Mouse (Mus musculus): ENCODE measurements around the gene Gipc3. TPM values are rescaled to one million over a fixed set of nuclear protein-coding genes. Genes with fewer than 3 reads are reported as not detected.
A peak's percentile ranks its signal among the peaks of the same experiment; 100 is the strongest.

The Gipc3 gene
- polyA plus RNA-seq, 2 experiments, result 0.01 TPM; not detected in 1

DNA sequence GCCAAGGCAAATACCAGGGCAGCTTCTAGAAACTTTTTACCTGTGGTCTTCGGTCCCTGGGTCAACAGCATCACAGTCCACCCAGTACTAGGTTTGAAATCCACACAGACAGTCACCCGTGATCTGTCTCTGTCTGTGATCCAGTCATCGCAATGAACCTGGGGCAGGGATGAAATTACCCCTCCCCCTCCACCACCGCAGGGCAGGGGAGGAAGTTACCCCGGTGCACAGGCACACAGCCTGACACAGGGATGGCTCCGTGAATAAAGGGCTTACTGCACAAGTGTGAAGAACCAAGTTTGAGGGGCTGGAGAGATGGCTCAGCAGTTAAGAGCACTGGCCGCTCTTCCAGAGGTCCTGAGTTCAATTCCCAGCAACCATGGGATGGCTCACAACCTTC is 39.3 kb downstream of the Gipc3 start:
- Histone ChIP-seq H3K9ac (replicated peaks) (no peak overlapping the region), H3K36me3 (replicated peaks; ENCODE audit: control insufficient read depth, insufficient read depth, low read depth) (peaks cover 6% of the 10 kb centered on the region; the same call in 1 of the 2 replicates), H3K9me3 (ENCODE audit: control insufficient read depth, low read length) (no peaks in the 10 kb centered on the region), H3K4me3 (ENCODE audit: insufficient read depth in 1 of 2, low read depth in 2 of 2, low read length in 2 of 2) (no peak overlapping the region), H3K4me2 (ENCODE audit: low read depth) (peak overlapping the region; percentile 52; the same call in 1 of the 2 replicates), H3K27me3 (ENCODE audit: control insufficient read depth, insufficient read depth, low read length) (no peaks in the 10 kb centered on the region), H3K4me1 (replicated peaks; ENCODE audit: control insufficient read depth in 2 of 2, insufficient read depth in 2 of 2, low read length in 1 of 2) (peaks cover 19 to 40% of the 10 kb centered on the region in 2 experiments), H3K27ac (no peak overlapping the region)
- 32% methylated on average over 7 of the region's 7 CpGs for WGBS (ENCODE audit: insufficient replicate concordance)
- ATAC-seq (ENCODE audit: insufficient read depth) (no peak), DNase-seq (ENCODE audit: low read depth in 3 of 3, low spot score in 3 of 3) (no peak)
- TF ChIP-seq EP300 (IDR thresholded peaks at IDR 0.05; ENCODE audit: low read depth), result no peak
- TF ChIP-seq CTCF (IDR thresholded peaks at IDR 0.05; ENCODE audit: low read depth), result no peak

DNA sequence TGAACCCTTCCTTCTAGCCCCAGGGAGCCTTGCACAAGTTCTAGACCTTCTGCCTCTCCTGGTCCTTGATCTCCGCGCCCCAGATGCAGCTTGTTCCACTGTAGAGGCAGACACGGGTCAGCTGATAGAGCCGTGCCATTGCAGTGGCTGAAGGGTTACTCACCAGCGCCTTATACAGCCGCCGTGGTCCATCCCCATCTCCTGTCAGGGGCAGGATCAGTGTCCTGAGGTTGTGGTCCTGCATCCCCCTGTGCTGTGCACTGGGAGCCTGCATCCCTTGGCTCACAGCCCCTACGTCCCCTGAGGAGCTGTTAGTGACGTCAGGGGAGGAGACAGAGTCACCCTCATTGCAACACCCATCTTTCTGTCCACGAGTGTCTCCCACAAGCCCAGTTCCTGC is 39.8 kb downstream of the Gipc3 start:
- Histone ChIP-seq H3K4me2 (ENCODE audit: low read depth) (peak overlapping the region; percentile 52), H3K9ac (replicated peaks) (peak overlapping the region; percentile 35), H3K4me3 (ENCODE audit: insufficient read depth in 1 of 2, low read depth in 2 of 2, low read length in 2 of 2) (no peak overlapping the region), H3K36me3 (replicated peaks; ENCODE audit: control insufficient read depth, insufficient read depth, low read depth) (peaks cover 6% of the 10 kb centered on the region; the same call in 1 of the 2 replicates), H3K4me1 (replicated peaks; ENCODE audit: control insufficient read depth in 2 of 2, insufficient read depth in 2 of 2, low read length in 1 of 2) (peaks cover 19 to 45% of the 10 kb centered on the region in 2 experiments), H3K27ac (no peak overlapping the region), H3K9me3 (ENCODE audit: control insufficient read depth, low read length) (no peaks in the 10 kb centered on the region), H3K27me3 (ENCODE audit: control insufficient read depth, insufficient read depth, low read length) (no peaks in the 10 kb centered on the region)
- WGBS (ENCODE audit: insufficient replicate concordance), result 37% methylated on average over 10 of the region's 10 CpGs
- ATAC-seq (ENCODE audit: insufficient read depth) (no peak), DNase-seq (ENCODE audit: low read depth in 3 of 3, low spot score in 3 of 3) (no peak)
- TF ChIP-seq EP300 (IDR thresholded peaks at IDR 0.05; ENCODE audit: low read depth) (no peak), CTCF (IDR thresholded peaks at IDR 0.05; ENCODE audit: low read depth) (no peak)

DNA sequence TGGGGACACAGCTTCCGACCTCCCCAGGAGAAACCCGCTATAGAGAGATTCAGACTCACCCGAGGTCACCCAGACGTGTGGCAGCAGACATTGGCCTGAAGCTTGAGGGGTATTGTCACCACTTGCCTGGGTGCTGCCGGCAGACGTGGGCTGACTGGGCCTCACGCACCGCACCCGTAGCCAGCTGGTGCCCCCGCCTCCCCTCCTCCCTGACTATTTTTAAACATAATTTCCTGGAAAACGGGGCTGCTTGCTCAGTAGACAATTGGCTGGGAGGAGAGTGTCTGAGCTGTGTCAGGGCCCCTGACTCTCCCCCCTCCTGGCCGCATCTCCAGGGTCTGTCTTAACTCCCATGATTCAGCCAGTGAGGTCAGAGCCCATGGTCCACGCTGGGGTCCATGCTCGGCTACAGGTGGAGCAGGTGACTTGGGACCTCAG is 40.3 kb downstream of the Gipc3 start:
- TF ChIP-seq EP300 (IDR thresholded peaks at IDR 0.05; ENCODE audit: low read depth), result no peak
- TF ChIP-seq CTCF (IDR thresholded peaks at IDR 0.05; ENCODE audit: low read depth), result no peak
- no peak for DNase-seq (ENCODE audit: low read depth in 3 of 3, low spot score in 3 of 3)
- ATAC-seq (ENCODE audit: insufficient read depth), result peak; percentile 43; the same call in 1 of the 2 replicates
- peaks cover 19 to 47% of the 10 kb centered on the region in 2 experiments for H3K4me1 ChIP-seq (replicated peaks; ENCODE audit: control insufficient read depth in 2 of 2, insufficient read depth in 2 of 2, low read length in 1 of 2)
- H3K4me3 ChIP-seq (ENCODE audit: insufficient read depth in 1 of 2, low read depth in 2 of 2, low read length in 2 of 2), result no peak overlapping the region
- no peak overlapping the region for H3K27ac ChIP-seq
- H3K4me2 ChIP-seq (ENCODE audit: low read depth), result peak overlapping the region; percentile 52
- 13% methylated on average over 14 of the region's 14 CpGs for WGBS (ENCODE audit: insufficient replicate concordance)
- H3K9ac ChIP-seq (replicated peaks), result peak overlapping the region; percentile 35
- H3K27me3 ChIP-seq (ENCODE audit: control insufficient read depth, insufficient read depth, low read length), result no peaks in the 10 kb centered on the region
- peaks cover 6% of the 10 kb centered on the region; the same call in 1 of the 2 replicates for H3K36me3 ChIP-seq (replicated peaks; ENCODE audit: control insufficient read depth, insufficient read depth, low read depth)
- H3K9me3 ChIP-seq (ENCODE audit: control insufficient read depth, low read length), result no peaks in the 10 kb centered on the region

DNA sequence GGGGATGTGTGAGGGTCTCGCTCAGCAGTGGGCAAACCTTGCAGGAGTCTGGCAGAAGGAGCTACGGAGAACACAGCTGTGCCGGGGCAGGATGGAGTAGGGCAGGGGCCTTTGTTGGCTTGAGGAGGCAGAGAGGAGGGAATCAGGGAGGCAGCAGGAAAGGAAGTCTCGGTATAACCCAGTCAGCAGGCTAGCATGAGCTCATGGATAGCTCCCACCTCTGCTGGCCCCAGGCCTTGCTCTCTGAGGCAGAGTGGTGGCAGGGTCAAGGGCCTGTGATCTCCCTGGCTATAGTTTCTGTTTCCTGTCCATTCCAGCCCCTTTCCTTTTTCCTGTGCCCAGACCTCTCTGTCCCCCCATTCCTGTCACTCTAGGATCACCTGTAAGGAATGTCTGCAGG is 40.8 kb downstream of the Gipc3 start:
- Histone ChIP-seq H3K36me3 (replicated peaks; ENCODE audit: control insufficient read depth, insufficient read depth, low read depth) (peaks cover under 1% of the 10 kb centered on the region; the same call in 1 of the 2 replicates), H3K27me3 (ENCODE audit: control insufficient read depth, insufficient read depth, low read length) (no peaks in the 10 kb centered on the region), H3K4me1 (replicated peaks; ENCODE audit: control insufficient read depth in 2 of 2, insufficient read depth in 2 of 2, low read length in 1 of 2) (peaks cover 19 to 48% of the 10 kb centered on the region in 2 experiments), H3K9me3 (ENCODE audit: control insufficient read depth, low read length) (no peaks in the 10 kb centered on the region), H3K9ac (replicated peaks) (no peak overlapping the region; the same call in 1 of the 2 replicates), H3K27ac (no peak overlapping the region), H3K4me2 (ENCODE audit: low read depth) (peak overlapping the region; percentile 52), H3K4me3 (ENCODE audit: insufficient read depth in 1 of 2, low read depth in 2 of 2, low read length in 2 of 2) (no peak overlapping the region)
- ATAC-seq (ENCODE audit: insufficient read depth) (no peak), DNase-seq (ENCODE audit: low read depth in 3 of 3, low spot score in 3 of 3) (no peak)
- 57% methylated on average over 4 of the region's 4 CpGs for WGBS (ENCODE audit: insufficient replicate concordance)
- no peak for TF ChIP-seq CTCF (IDR thresholded peaks at IDR 0.05; ENCODE audit: low read depth)
- TF ChIP-seq EP300 (IDR thresholded peaks at IDR 0.05; ENCODE audit: low read depth), result no peak

DNA sequence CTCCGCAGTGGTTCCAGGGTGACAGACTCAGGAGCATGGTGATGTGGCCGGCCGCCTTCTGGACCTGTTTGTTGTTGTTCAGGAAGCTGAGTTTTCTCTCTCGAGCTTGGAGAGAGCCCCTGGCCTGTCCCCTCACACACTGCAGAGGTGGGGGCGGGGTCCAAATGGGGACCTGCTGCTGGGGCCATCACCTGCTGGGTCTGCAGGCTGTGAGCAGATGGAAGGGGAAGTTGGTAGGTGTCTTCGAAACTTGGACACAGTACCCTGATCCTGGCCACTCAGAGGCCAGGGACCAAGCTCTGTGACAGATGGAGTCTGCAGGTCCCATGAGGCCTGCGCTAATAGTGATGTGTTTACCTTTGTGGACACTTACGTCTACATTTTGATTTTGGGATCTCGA is 41.7 kb downstream of the Gipc3 start:
- WGBS (ENCODE audit: insufficient replicate concordance), result 74% methylated on average over 9 of the region's 9 CpGs

More for the DNA sequence above, 41.7 kb downstream of the Gipc3 start:
- Histone ChIP-seq H3K4me3 (ENCODE audit: insufficient read depth in 1 of 2, low read depth in 2 of 2, low read length in 2 of 2) (no peak overlapping the region), H3K4me1 (replicated peaks; ENCODE audit: control insufficient read depth in 2 of 2, insufficient read depth in 2 of 2, low read length in 1 of 2) (peaks cover 19 to 49% of the 10 kb centered on the region in 2 experiments), H3K36me3 (replicated peaks; ENCODE audit: control insufficient read depth, insufficient read depth, low read depth) (no peaks in the 10 kb centered on the region), H3K27ac (no peak overlapping the region), H3K4me2 (ENCODE audit: low read depth) (no peak overlapping the region), H3K9me3 (ENCODE audit: control insufficient read depth, low read length) (no peaks in the 10 kb centered on the region), H3K27me3 (ENCODE audit: control insufficient read depth, insufficient read depth, low read length) (no peaks in the 10 kb centered on the region), H3K9ac (replicated peaks) (no peak overlapping the region)
- DNase-seq (ENCODE audit: low read depth in 3 of 3, low spot score in 3 of 3) (no peak), ATAC-seq (ENCODE audit: insufficient read depth) (no peak)
- TF ChIP-seq EP300 (IDR thresholded peaks at IDR 0.05; ENCODE audit: low read depth) (no peak), CTCF (IDR thresholded peaks at IDR 0.05; ENCODE audit: low read depth) (no peak)

Data from liver, embryonic 14.5 days (tissue).